In the genomic region with DNA sequence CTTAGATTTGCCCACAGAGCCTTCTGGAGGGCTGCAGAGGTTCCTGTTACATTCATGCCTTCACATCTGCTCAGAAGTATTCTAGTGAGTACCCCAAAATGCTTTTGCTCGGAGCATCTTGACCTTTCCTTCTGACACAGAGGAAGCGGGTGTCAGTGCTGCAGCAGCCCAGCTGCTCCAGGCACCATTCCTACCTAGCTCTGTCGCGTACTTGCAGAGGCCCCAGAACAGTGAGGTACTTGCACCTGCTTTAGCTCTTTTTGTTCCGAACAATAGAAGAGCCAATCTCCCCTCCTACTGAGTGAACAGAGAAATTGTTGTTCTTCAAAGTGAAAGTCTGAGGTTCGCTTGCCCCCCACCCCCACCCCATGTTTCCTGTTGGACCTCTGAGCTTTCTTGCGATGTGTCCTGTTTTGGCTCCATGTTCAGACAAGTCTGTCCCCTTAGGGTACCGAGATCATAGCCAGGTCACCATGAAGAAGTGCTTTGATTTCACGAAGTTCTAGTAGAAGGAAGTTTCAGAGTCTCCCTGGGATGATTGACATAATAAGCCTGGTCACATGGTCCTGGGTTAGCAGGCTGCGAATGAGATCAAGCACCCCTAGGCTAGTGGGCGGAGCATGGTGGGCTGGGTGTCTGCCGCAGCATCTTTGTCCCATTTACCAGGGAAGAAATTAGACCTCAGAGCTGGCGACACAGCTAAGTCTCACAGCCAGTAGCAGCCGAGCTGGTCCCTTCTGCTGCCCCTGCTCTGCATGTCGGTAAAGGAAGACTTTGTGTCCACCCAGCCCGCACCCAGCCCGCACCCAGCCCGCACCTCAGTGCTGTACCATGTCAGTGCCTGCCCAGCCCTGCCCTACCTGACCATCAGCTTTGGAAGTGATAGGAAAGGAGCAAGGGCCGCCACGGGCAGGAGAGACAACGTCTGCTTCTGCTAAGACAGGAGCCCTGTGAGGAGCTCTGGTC, we compare ENCODE assay signal across 7 mouse cellular contexts.
DNase-seq lines count a peak whose midpoint lies in the region; ATAC-seq and TF ChIP-seq lines count a peak whose summit lies in the region.

No protein-coding gene starts in this region.

- H3K9ac ChIP-seq in heart, adult 2 months (ENCODE audit: low read depth, low read length), result 0 out of 2 replicates have a peak overlapping the region, but pooled peaks have one; percentile 44
- H3K9ac ChIP-seq in intestine, embryonic 16.5 days (ENCODE audit: low read depth, low read length), result no peak overlapping the region
- 0 out of 2 replicates have a peak overlapping the region, but pooled peaks have one; percentile 17 for H3K9ac ChIP-seq in stomach, embryonic 16.5 days (ENCODE audit: low read length)

- H3K9me3 ChIP-seq in intestine, embryonic 16.5 days (ENCODE audit: control insufficient read depth, low read length), result 0 out of 2 replicates have a peak, but pooled peaks cover 3% of the 10 kb centered on the region
- no peaks in the 10 kb centered on the region for H3K9me3 ChIP-seq in midbrain, embryonic 10.5 days (replicated peaks)
- H3K9me3 ChIP-seq in stomach, embryonic 16.5 days (replicated peaks; ENCODE audit: control insufficient read depth, low read length), result no peaks in the 10 kb centered on the region

- no peak overlapping the region for H3K27ac ChIP-seq in heart, adult 2 months
- H3K27ac ChIP-seq in intestine, embryonic 16.5 days (ENCODE audit: low read length), result no peak overlapping the region
- peak overlapping the region; percentile 80 for H3K27ac ChIP-seq in midbrain, embryonic 10.5 days (replicated peaks)
- H3K27ac ChIP-seq in stomach, embryonic 16.5 days (ENCODE audit: low read length), result no peak overlapping the region

- intact Hi-C loops in heart, adult 2 months (cut with DNase I), result no loop called here

- H3K4me1 ChIP-seq in heart, adult 2 months (ENCODE audit: control insufficient read depth, insufficient read depth, low read length), result peaks cover 1% of the 10 kb centered on the region; the same call in 1 of the 2 replicates
- peaks cover 16% of the 10 kb centered on the region for H3K4me1 ChIP-seq in intestine, embryonic 16.5 days (ENCODE audit: control insufficient read depth, insufficient read depth, low read length)
- H3K4me1 ChIP-seq in midbrain, embryonic 10.5 days, result peaks cover 15% of the 10 kb centered on the region
- H3K4me1 ChIP-seq in stomach, embryonic 16.5 days (ENCODE audit: control insufficient read depth, insufficient read depth, low read length), result peaks cover 13% of the 10 kb centered on the region

- H3K36me3 ChIP-seq in heart, adult 2 months (ENCODE audit: control insufficient read depth, insufficient read depth, low read length), result no peaks in the 10 kb centered on the region
- H3K36me3 ChIP-seq in intestine, embryonic 16.5 days (ENCODE audit: control insufficient read depth, insufficient read depth, low read length), result no peaks in the 10 kb centered on the region; the same call in 1 of the 2 replicates
- no peaks in the 10 kb centered on the region for H3K36me3 ChIP-seq in midbrain, embryonic 10.5 days
- no peaks in the 10 kb centered on the region for H3K36me3 ChIP-seq in stomach, embryonic 16.5 days (ENCODE audit: control insufficient read depth, insufficient read depth, low read length)

- TF ChIP-seq CTCF in heart, adult 2 months (IDR thresholded peaks at IDR 0.05), result no peak

- WGBS in heart, adult 2 months, result 50% methylated on average over 21 of the region's 21 CpGs
- whole genome bisulfite sequencing in intestine, embryonic 16.5 days, result 48% methylated on average over 21 of the region's 21 CpGs
- 45% methylated on average over 21 of the region's 21 CpGs for WGBS in midbrain, embryonic 10.5 days
- WGBS in stomach, embryonic 16.5 days, result 43% methylated on average over 21 of the region's 21 CpGs

- no peak overlapping the region for H3K4me3 ChIP-seq in heart, adult 2 months
- H3K4me3 ChIP-seq in intestine, embryonic 16.5 days (ENCODE audit: low read length), result no peak overlapping the region
- peak overlapping the region; percentile 29; the same call in 1 of the 2 replicates for H3K4me3 ChIP-seq in midbrain, embryonic 10.5 days
- peak overlapping the region; percentile 12; the same call in 1 of the 2 replicates for H3K4me3 ChIP-seq in stomach, embryonic 16.5 days (replicated peaks; ENCODE audit: low read length)

- peak; percentile 73 for ATAC-seq in intestine, embryonic 16.5 days
- ATAC-seq in stomach, embryonic 16.5 days (ENCODE audit: insufficient read depth, low FRiP score), result peak; percentile 75

- H3K79me2 ChIP-seq in heart, adult 2 months (replicated peaks; ENCODE audit: control insufficient read depth, insufficient read depth, low read length), result no peaks in the 10 kb centered on the region

- no peak for TF ChIP-seq EP300 in heart, adult 2 months (IDR thresholded peaks at IDR 0.05; ENCODE audit: insufficient read depth, low read depth, low read length)

- no peaks in the 10 kb centered on the region for H3K27me3 ChIP-seq in heart, adult 2 months (ENCODE audit: control insufficient read depth, insufficient read depth, low read length)
- no peaks in the 10 kb centered on the region for H3K27me3 ChIP-seq in intestine, embryonic 16.5 days (replicated peaks; ENCODE audit: control insufficient read depth, insufficient read depth, low read length)
- no peaks in the 10 kb centered on the region for H3K27me3 ChIP-seq in midbrain, embryonic 10.5 days (ENCODE audit: low read depth, poor library complexity, severe bottlenecking)
- no peaks in the 10 kb centered on the region for H3K27me3 ChIP-seq in stomach, embryonic 16.5 days (ENCODE audit: control insufficient read depth, insufficient read depth, low read length)

- TF ChIP-seq POLR2A in heart, adult 2 months (IDR thresholded peaks at IDR 0.05; ENCODE audit: insufficient read depth, low read depth, low read length), result no peak

- H3K4me2 ChIP-seq in intestine, embryonic 16.5 days (ENCODE audit: low read depth, low read length), result peak overlapping the region; percentile 1; the same call in 1 of the 2 replicates
- peak overlapping the region; percentile 40 for H3K4me2 ChIP-seq in stomach, embryonic 16.5 days (ENCODE audit: low read depth, low read length)

- DNase-seq in CD8-positive naive resting alpha-beta T cell, adult 2 months (ENCODE audit: low read depth in 2 of 2, low spot score in 2 of 2), result peak; percentile 35 to 53
- peak; percentile 62 for DNase-seq in ZHBTc4 (ENCODE audit: low read depth, low spot score)
- peak; percentile 43 for DNase-seq in heart, adult 2 months
- DNase-seq in midbrain, embryonic 10.5 days (ENCODE audit: low spot score), result peak; percentile 44
- no peak for DNase-seq in urinary bladder, postnatal 36 days (ENCODE audit: low spot score in 2 of 2)

Comparison
In these comparisons a context has a peak if more than half of its experiments do, and no peak if none do; other contexts are left out.
1. DNase-seq: peak in CD8-positive naive resting alpha-beta T cell, adult 2 months (2 of 2), ZHBTc4 (single experiment), heart, adult 2 months (2 of 2) and midbrain, embryonic 10.5 days (single experiment); none in urinary bladder, postnatal 36 days (0 of 2).
2. H3K4me3 ChIP-seq: peak in midbrain, embryonic 10.5 days (single experiment) and stomach, embryonic 16.5 days (single experiment); none in heart, adult 2 months (single experiment) and intestine, embryonic 16.5 days (single experiment).